Mouse (Mus musculus) midbrain, embryonic 15.5 days (tissue): ENCODE data around the gene Hist1h4h. TPM values are rescaled to one million over a fixed set of nuclear protein-coding genes. Genes with fewer than 3 reads are reported as not detected.
"Not testable (repeated sequence)": the region's sequence is repeated elsewhere in the genome, so short reads cannot be mapped to it uniquely, and the experiment has no call there.

Experiments
- ATAC-seq: fragments of 200-750 bp; cut with Nextera tagmentation; replicated peaks from 2 replicates; pipeline ENCODE4 v1.8.0; 2017; ENCODE audit warnings: moderate TSS enrichment
- H3K27ac ChIP-seq: fragments of 300-500 bp; sonication (generic); 2 replicates; pipeline ENCODE4 v1.5.1; 2015; ENCODE audit warnings: mild to moderate bottlenecking, inconsistent platforms
- H3K27me3 ChIP-seq: fragments of 300-500 bp; sonication (generic); replicated peaks from 2 replicates; pipeline ENCODE4 v1.6.1; 2015; ENCODE audit warnings: inconsistent platforms
- H3K36me3 ChIP-seq: fragments of 300-500 bp; sonication (generic); replicated peaks from 2 replicates; pipeline ENCODE4 v1.6.1; 2015; ENCODE audit warnings: inconsistent platforms
- H3K4me1 ChIP-seq: fragments of 300-500 bp; sonication (generic); 2 replicates; pipeline ENCODE4 v1.6.1; 2015; ENCODE audit warnings: inconsistent platforms
- H3K4me2 ChIP-seq: fragments of 300-500 bp; sonication (generic); 2 replicates; pipeline ENCODE4 v1.6.1; 2015; ENCODE audit warnings: inconsistent platforms, mild to moderate bottlenecking, moderate library complexity
- H3K4me3 ChIP-seq: fragments of 300-500 bp; sonication (generic); 2 replicates; pipeline ENCODE4 v1.5.1; 2015; ENCODE audit warnings: mild to moderate bottlenecking, inconsistent platforms
- H3K9ac ChIP-seq: fragments of 300-500 bp; sonication (generic); 2 replicates; pipeline ENCODE4 v1.6.1; 2015; ENCODE audit warnings: mild to moderate bottlenecking, inconsistent platforms
- H3K9me3 ChIP-seq: fragments of 300-500 bp; sonication (generic); 2 replicates; pipeline ENCODE4 v1.6.1; 2016; ENCODE audit warnings: inconsistent platforms
- WGBS: fragments of 180-500 bp; shearing (Covaris S2); methylation state at CpG from one replicate; pipeline ENCODE4 v1.1.7; 2015; ENCODE audit warnings: mixed read lengths; 5-methylcytosine and 5-hydroxymethylcytosine counted together
- polyA plus RNA-seq: library from polyadenylated mRNA; unstranded; fragments of >200 nt; fragmentation: Nextera tagmentation; extraction: Ambion mirVana; gene quantifications from 2 replicates; pipeline ENCODE4 v1.2.1, GENCODE M21; 2015

Hist1h4h gene
- polyA plus RNA-seq, 1 experiment from 2014 or later, result 3.3 TPM

- not testable (repeated sequence) for H3K36me3 ChIP-seq, H3K4me3 ChIP-seq, H3K9ac ChIP-seq, ATAC-seq, H3K4me2 ChIP-seq, H3K9me3 ChIP-seq, H3K27ac ChIP-seq, H3K27me3 ChIP-seq
- 81% methylated on average over 1 of the region's 1 CpGs for WGBS
- H3K4me1 ChIP-seq, result peaks cover 10% of the 10 kb centered on the region
These were observed 9.0 kb downstream of the Hist1h4h start for GRCm38 (mm10) chr13:23539821-23540220.

- H3K4me2 ChIP-seq, result no peak overlapping the region
- ATAC-seq, result no peak
- no peak overlapping the region for H3K4me3 ChIP-seq
- no peaks in the 10 kb centered on the region for H3K36me3 ChIP-seq
- WGBS, result 88% methylated on average over 3 of the region's 3 CpGs
- H3K27ac ChIP-seq, result no peak overlapping the region
- no peaks in the 10 kb centered on the region for H3K27me3 ChIP-seq
- peaks cover 5% of the 10 kb centered on the region for H3K4me1 ChIP-seq
- no peak overlapping the region for H3K9ac ChIP-seq
- H3K9me3 ChIP-seq, result no peaks in the 10 kb centered on the region
These were observed 10.6 kb downstream of the Hist1h4h start for GRCm38 (mm10) chr13:23541497-23541896.

- ATAC-seq, H3K4me1 ChIP-seq, H3K36me3 ChIP-seq, H3K9me3 ChIP-seq, H3K27me3 ChIP-seq: not testable (repeated sequence)
- H3K27ac ChIP-seq, result peak overlapping the region; percentile 72; the same call in 1 of the 2 replicates
- H3K4me2 ChIP-seq, result peak overlapping the region; percentile 86
- peak overlapping the region; percentile 41 for H3K9ac ChIP-seq
- WGBS, result 5% methylated on average over 3 of the region's 3 CpGs
- H3K4me3 ChIP-seq, result peak overlapping the region; percentile 45
These were observed 11.6 kb downstream of the Hist1h4h start for GRCm38 (mm10) chr13:23542225-23542980.

- peak; percentile 88 for ATAC-seq
- not testable (repeated sequence) for H3K9me3 ChIP-seq, H3K27me3 ChIP-seq, H3K4me1 ChIP-seq, H3K36me3 ChIP-seq
- H3K4me3 ChIP-seq, result peak within 1 kb of the TSS; percentile 52
- WGBS, result under 1% methylated on average over 32 of the region's 42 CpGs
- peak within 1 kb of the TSS; percentile 58 for H3K9ac ChIP-seq
- peak within 1 kb of the TSS; percentile 91 for H3K27ac ChIP-seq
- peak within 1 kb of the TSS; percentile 86 for H3K4me2 ChIP-seq
These were observed 12.3 kb downstream of the Hist1h4h start, which contains the start of gene Hist1h2bh for GRCm38 (mm10) chr13:23542999-23543607. Gene Hist1h2bh, minus strand, starts transcription at chr13:23543392.

GRCm38 (mm10) chr13:23543965-23544786, 13.3 kb downstream of the Hist1h4h start, which contains the start of gene Hist1h3f:
Gene Hist1h3f, plus strand, starts transcription at chr13:23544052.
- peak within 1 kb of the TSS; percentile 91 for H3K27ac ChIP-seq
- H3K9ac ChIP-seq, result peak within 1 kb of the TSS; percentile 58
- peak within 1 kb of the TSS; percentile 52 for H3K4me3 ChIP-seq
- H3K4me1 ChIP-seq, result peaks cover 5% of the 10 kb centered on the region
- 1% methylated on average over 31 of the region's 45 CpGs for WGBS
- peak within 1 kb of the TSS; percentile 86 for H3K4me2 ChIP-seq
- no peaks in the 10 kb centered on the region for H3K36me3 ChIP-seq
- no peaks in the 10 kb centered on the region for H3K27me3 ChIP-seq
- ATAC-seq, result peak; percentile 97
- H3K9me3 ChIP-seq, result no peaks in the 10 kb centered on the region

GRCm38 (mm10) chr13:23544787-23545120, 13.9 kb downstream of the Hist1h4h start:
- peak overlapping the region; percentile 86 for H3K4me2 ChIP-seq
- not testable (repeated sequence) for H3K9me3 ChIP-seq, H3K36me3 ChIP-seq, H3K4me1 ChIP-seq, H3K27me3 ChIP-seq
- 0% methylated on average over 14 of the region's 14 CpGs for WGBS
- peak overlapping the region; percentile 52 for H3K4me3 ChIP-seq
- H3K27ac ChIP-seq, result peak overlapping the region; percentile 91
- ATAC-seq, result peak; percentile 56
- H3K9ac ChIP-seq, result 0 out of 2 replicates have a peak overlapping the region, but pooled peaks have one; percentile 37

- no peak for ATAC-seq
- Histone ChIP-seq H3K27ac (no peak overlapping the region), H3K4me3 (no peak overlapping the region), H3K9ac (no peak overlapping the region), H3K36me3 (no peaks in the 10 kb centered on the region), H3K4me2 (no peak overlapping the region), H3K27me3 (no peaks in the 10 kb centered on the region), H3K4me1 (peaks cover 13% of the 10 kb centered on the region), H3K9me3 (no peaks in the 10 kb centered on the region)
- 85% methylated on average over 5 of the region's 5 CpGs for WGBS
These were observed 15.8 kb downstream of the Hist1h4h start for GRCm38 (mm10) chr13:23546694-23547093.

GRCm38 (mm10) chr13:23550761-23551145, 19.9 kb downstream of the Hist1h4h start:
- no peaks in the 10 kb centered on the region for H3K27me3 ChIP-seq
- peak overlapping the region; percentile 62 for H3K4me2 ChIP-seq
- no peaks in the 10 kb centered on the region for H3K36me3 ChIP-seq
- H3K9me3 ChIP-seq, result no peaks in the 10 kb centered on the region
- WGBS, result 9% methylated on average over 3 of the region's 3 CpGs
- peak overlapping the region; percentile 55 for H3K9ac ChIP-seq
- H3K4me3 ChIP-seq, result peak overlapping the region; percentile 42
- ATAC-seq, result no peak
- H3K27ac ChIP-seq, result peak overlapping the region; percentile 81
- H3K4me1 ChIP-seq, result peaks cover 28% of the 10 kb centered on the region

GRCm38 (mm10) chr13:23551146-23551834, 20.4 kb downstream of the Hist1h4h start, which contains the start of gene Hist1h4f:
Gene Hist1h4f, minus strand, starts transcription at chr13:23551648.
- H3K36me3 ChIP-seq, H3K27me3 ChIP-seq, H3K9me3 ChIP-seq: not testable (repeated sequence)
- WGBS, result under 1% methylated on average over 47 of the region's 47 CpGs
- Histone ChIP-seq H3K9ac (peak within 1 kb of the TSS; percentile 55), H3K4me3 (peak within 1 kb of the TSS; percentile 42), H3K27ac (peak within 1 kb of the TSS; percentile 81), H3K4me1 (peaks cover 28% of the 10 kb centered on the region), H3K4me2 (peak within 1 kb of the TSS; percentile 62)
- ATAC-seq, result peak; percentile 91

- peak overlapping the region; percentile 42 for H3K4me3 ChIP-seq
- 51% methylated on average over 8 of the region's 8 CpGs for WGBS
- H3K27me3 ChIP-seq, result no peaks in the 10 kb centered on the region
- H3K4me2 ChIP-seq, result peak overlapping the region; percentile 62
- no peak for ATAC-seq
- no peaks in the 10 kb centered on the region for H3K9me3 ChIP-seq
- peaks cover 34% of the 10 kb centered on the region for H3K4me1 ChIP-seq
- H3K9ac ChIP-seq, result no peak overlapping the region
- no peaks in the 10 kb centered on the region for H3K36me3 ChIP-seq
- peak overlapping the region; percentile 81 for H3K27ac ChIP-seq
These were observed 21.4 kb downstream of the Hist1h4h start for GRCm38 (mm10) chr13:23551931-23552914.

GRCm38 (mm10) chr13:23552962-23553361, 22.1 kb downstream of the Hist1h4h start, which contains the start of gene Hist1h1d:
Gene Hist1h1d, plus strand, starts transcription at chr13:23553262.
- Histone ChIP-seq H3K4me3 (no peak within 1 kb of the TSS), H3K27me3 (no peaks in the 10 kb centered on the region), H3K27ac (peak within 1 kb of the TSS; percentile 85; the same call in 1 of the 2 replicates), H3K9me3 (no peaks in the 10 kb centered on the region), H3K36me3 (no peaks in the 10 kb centered on the region), H3K4me2 (peak within 1 kb of the TSS; percentile 99; the same call in 1 of the 2 replicates), H3K4me1 (peaks cover 34% of the 10 kb centered on the region), H3K9ac (no peak within 1 kb of the TSS)
- no peak for ATAC-seq
